Mouse (Mus musculus) embryonic fibroblast, embryonic 13.5 days (primary cell): ENCODE data around the gene Pole2.

Source experiments
- CTCF ChIP-seq: IDR thresholded peaks from 2 replicates; pipeline ENCODE4 v1.5.1; 2011; ENCODE audit warnings: mild to moderate bottlenecking, control low read depth, low read length, moderate library complexity, borderline replicate concordance; ENCODE audit not compliant: insufficient read depth
- POLR2A ChIP-seq: IDR thresholded peaks from 2 replicates; pipeline ENCODE4 v1.6.1; 2011; ENCODE audit warnings: low read depth, mild to moderate bottlenecking, control low read depth, low read length, moderate library complexity

DNA sequence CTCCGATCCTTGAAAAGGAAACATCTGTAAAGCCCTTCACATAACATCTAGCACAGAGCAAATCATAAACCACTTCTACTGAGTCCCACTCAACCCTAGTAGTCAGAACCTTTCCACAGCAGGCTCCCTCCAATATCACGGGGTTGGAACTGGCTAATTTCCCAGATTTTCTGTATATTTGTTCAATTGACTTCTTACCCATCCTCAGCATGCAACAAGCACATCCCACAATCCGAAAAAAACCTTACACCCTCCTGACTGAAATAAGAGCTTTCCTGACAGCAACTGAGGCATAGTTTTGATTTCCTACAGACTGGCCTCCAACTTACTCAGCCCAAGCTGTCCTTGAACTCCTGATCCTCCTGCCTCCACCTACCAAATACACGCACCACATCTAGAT, 71.6 kb downstream of the Pole2 start:
- no peak for TF ChIP-seq CTCF
- no peak; the same call in none of the 2 replicates for TF ChIP-seq POLR2A
